Mouse (Mus musculus) heart, postnatal 4 days (tissue): ENCODE data around the gene Clec2g. TPM values are rescaled to one million over a fixed set of nuclear protein-coding genes. Genes with fewer than 3 reads are reported as not detected.

ENCODE experiments used
- DNase-seq: peaks from one replicate; pipeline ENCODE4 v3.0.0; 2021
- microRNA-seq, 2 experiments: library from miRNA; unstranded; fragments of <30 nt; microRNA quantifications; one replicate each; pipeline ENCODE4 v1.2.0; 2021 to 2022
- total RNA-seq, 2 experiments: library from RNA; stranded (reverse); gene quantifications; 2 replicates each; pipeline ENCODE4 v1.2.3; 2021

The Clec2g gene
- total RNA-seq, 2 experiments from 2014 or later: 0.63 to 1.5 TPM

DNA sequence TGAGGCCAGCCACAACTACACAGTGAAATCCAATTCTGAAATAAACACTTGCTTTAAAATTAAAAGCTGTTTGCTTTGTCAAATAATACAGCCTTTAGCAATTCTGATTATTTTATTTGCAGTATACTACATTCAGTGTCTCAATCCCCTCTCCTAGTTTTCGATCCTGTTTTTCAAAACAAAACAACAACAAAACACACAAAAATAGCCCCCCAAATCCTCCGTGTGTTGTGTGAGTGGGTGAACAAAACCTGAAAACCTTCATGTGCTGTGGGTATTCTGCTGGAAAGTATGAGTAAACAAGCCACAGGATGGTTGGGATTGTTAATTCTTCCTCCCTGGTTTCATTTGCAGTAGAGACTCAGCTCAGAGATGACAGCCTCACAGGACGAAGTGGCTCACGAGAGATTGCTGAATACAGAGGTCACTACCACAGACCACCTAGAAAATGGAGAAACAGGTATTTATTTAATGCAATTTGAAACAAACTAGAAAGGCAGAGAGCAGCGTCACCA lies 79.6 kb downstream of the Clec2g start:
- DNase-seq: no peak

DNA sequence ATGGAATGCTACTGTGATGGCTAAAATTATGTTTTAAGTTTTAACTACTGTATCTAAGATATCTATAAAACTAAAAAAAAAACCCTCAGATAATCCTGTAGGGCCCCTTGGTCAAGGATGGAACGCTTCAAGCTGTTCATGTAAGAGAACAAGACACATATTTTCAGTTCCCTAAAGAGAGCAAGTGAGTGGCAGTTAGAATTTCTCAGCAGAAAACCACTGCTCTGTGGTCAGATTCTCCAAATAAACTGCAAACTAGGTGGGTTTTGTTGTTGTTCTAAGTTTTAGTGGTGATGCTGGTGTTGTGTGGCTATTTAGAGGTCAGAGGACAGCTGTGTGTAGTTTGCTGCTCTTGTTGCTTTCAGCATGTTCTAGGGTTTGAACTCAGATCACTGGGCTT lies 80.2 kb downstream of the Clec2g start:
- no peak for DNase-seq

DNA sequence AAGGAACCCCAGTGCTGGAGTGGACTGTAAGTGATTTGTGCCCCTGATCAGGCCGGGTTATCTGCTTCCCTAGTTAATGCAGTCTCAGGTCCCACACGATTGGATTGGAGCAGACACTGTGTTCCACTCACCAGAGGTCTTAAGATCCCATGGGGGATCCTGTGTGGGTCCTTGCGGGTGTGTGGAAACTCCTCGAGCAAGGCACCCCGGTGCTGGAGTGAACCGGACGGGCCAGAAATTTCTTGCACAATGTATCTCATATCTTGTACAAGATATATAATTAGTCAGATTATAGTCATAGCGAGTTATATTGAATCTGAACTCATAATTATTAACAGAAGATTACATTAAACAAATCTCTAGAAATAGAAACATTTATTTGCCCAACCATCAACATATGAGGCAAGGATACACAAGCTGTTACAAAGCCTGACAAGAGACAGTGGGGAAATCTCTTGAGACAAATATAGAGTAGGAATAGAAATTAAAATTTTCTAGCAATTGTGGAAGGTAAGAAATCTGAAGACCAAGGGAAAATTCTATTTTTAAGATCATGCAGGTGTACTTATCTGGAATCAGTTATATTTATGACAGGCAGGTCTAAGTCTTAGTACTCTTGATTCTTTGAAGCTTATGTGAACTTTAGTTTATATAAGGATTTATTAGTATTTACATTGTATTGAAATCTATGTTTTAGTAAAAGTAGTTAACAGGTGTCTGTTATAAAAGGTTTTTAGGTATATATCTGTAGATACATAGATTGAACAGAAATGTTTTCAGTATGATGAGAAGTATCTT lies 93.5 kb downstream of the Clec2g start:
- no peak for DNase-seq

DNA sequence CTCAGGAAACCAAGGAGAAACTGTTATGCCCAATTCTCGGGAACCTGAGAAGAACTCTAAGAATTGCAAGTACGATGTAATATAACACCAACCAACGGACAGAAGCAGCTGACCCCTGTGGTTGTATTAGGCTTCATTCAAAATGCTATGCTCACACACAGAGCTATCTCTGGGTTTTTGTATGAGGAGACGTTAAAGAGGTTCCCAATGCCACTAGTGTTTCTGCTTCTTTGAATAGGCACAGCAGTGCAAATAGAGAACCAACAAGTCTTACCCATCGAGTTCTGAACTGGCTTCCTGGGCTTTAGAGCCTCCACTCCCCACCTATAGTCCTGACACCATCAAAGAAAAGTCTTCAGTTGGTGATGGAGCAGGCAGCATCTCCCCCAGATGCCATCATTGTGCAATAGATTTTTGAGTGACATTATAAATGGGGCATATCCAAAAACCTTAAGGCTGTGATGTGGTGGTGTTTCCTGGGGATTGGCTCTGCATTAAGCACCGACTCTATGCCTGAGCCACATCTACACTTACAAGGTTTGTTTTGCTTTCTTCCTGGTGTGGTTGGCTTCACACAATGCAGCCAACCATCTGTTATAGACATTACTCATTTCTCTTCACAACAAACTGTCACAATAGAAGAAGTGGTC lies 96.1 kb downstream of the Clec2g start:
- no peak for DNase-seq

DNA sequence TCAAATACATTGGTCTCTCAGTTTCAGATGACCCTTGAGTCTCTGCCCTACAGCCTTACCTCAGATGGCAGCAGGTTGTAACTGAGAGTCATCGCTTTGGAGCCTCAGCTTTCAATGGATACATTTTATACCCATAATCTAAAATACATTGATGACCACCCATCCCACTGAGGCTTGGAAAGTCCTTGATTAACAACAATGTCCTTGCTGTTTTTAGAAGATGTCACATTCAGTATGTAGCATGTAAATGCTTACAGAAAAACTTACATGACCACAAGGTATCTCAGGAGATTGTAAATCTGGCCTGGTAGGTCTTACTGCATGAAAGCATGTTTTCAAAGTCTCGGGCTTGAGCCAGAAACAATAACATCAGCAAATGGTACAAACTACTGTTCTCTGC lies 96.8 kb downstream of the Clec2g start:
- no peak for DNase-seq

DNA sequence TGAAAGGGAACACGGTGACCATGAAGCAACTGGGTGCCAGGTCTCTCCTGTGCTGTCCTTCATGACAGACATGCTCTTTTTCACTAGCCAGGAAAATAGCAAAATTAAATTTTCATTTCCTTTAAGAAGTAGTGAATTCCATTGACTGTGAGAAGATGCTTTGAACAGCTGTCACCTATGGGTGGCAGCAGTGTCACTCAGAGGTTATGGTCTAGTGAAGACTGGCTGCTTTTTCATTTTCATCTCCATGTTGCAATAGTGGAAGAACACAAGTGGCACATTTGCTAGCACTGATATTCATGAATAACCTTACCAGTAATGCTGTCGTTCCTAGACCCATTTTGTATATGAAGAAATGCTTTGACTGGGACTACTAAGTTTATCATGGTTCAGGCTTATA lies 99.2 kb downstream of the Clec2g start:
- no peak for DNase-seq

Small RNAs within 50 kb of the gene (microRNA-seq; reads per million reads assigned to microRNA genes)
- 0 reads per million in 2 experiments for gene Gm27336
- 0 reads per million in 2 experiments for gene Mir7649

Other genes with a start within 250 kb of the Clec2g start
- gene Klrb1, start 211.3 kb upstream of the Clec2g start, total RNA-seq: not detected
- not detected for gene Klrb1c, start 145.2 kb upstream of the Clec2g start, total RNA-seq
- gene Gm44511, start 108.1 kb upstream of the Clec2g start, total RNA-seq: not detected
- gene Klrb1b, start 108.0 kb upstream of the Clec2g start, total RNA-seq: not detected
- gene Clec2i, start 46.8 kb upstream of the Clec2g start, total RNA-seq: not detected
- under 1 TPM in 1 of 2 experiments, not detected in 1; 0.21 TPM for gene BC035044, start 43.3 kb upstream of the Clec2g start, total RNA-seq
- gene Klrb1f, start 111.5 kb downstream of the Clec2g start, total RNA-seq: not detected
- gene Clec2e, start 166.5 kb downstream of the Clec2g start, total RNA-seq: not detected
- gene Clec2d, start 246.2 kb downstream of the Clec2g start, total RNA-seq: 10 to 100 TPM; 14.5 to 19.7 TPM